Mouse (Mus musculus) liver, embryonic 14.5 days (tissue): ENCODE measurements at regions not wholly inside any gene's neighbourhood (a gene's known extent, or its start where the extent isn't known, plus 50 kb on each side); places are given as distances from the start of the nearest gene placed in this dataset.

Experiments
- CTCF ChIP-seq: IDR thresholded peaks from 2 replicates; pipeline ENCODE4 v1.5.1; 2016; ENCODE audit warnings: antibody characterized with exemption, low read depth, control low read depth
- EP300 ChIP-seq: IDR thresholded peaks from 2 replicates; pipeline ENCODE4 v1.6.1; 2016; ENCODE audit warnings: antibody characterized with exemption, low read depth

- TF ChIP-seq CTCF = peak; percentile 30; the same call in 1 of the 2 replicates
- no peak for TF ChIP-seq EP300
These were observed 298.7 kb upstream of the Tbc1d5 start for GRCm38 (mm10) chr17:51477810-51478209.
